Mouse (Mus musculus) urinary bladder, postnatal 36 days (tissue): Measurements from ENCODE around the gene Atp2a2.
A peak's percentile ranks its signal among the peaks of the same experiment; 100 is the strongest.

Experiments
- DNase-seq, 2 experiments: peaks; one replicate each; pipeline ENCODE4 v3.0.0; 2022; ENCODE audit warnings: low spot score in 2 of 2, mixed read lengths in 1 of 2

Gene Atp2a2

GRCm38 (mm10) chr5:122520254-122521129, 18.5 kb upstream of the Atp2a2 start:
- DNase-seq, result no peak

DNA sequence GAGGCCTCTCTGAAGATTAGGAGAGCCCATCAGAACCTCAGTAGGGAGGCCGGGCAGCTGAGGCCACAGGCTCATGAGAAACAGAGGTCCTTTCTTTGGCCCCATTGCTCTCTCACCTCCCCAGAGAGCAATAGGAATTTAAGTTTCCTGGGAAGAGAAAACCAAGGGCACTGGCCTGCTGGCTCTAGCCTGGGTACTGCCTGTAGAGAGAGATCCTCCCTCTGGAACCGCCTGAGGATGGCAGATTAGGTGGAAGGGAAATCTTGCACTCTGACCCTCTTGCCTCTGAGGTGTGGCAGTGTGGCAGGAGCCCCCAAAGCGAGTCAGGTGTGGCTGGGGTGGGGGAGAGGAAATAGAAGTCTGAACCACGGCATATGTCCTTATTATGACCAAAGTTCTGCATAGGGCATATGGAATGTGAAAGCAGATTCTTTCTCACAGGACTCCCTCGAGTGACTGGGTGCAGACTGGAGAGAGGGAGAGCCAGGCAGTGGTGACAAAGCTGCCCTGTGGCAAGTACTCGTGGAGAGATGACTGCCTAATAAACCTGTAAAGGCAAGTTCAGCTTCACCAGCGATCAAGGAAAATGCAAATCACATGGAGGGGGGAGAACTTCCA, 17.1 kb upstream of the Atp2a2 start:
- DNase-seq, result no peak

DNA sequence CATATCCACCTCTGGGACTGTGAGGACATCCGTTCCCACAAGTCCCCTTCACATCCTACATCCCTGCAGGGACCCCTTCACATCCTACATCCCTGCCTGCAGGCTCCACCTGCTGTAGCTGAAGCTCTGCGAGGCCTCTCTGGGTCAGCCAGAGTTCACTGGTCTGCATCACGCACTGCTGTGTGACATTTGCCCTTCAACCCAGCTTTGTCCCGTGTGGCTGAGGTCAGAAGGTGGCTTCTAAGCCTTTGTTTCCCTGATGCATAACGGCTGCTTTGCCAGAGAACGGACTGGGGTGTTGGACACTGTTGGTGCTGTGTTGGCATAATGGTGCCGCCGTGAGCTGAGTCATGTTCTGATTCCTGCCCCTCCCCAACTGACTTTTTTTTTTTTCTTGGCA, 16.2 kb upstream of the Atp2a2 start:
- DNase-seq, result no peak

DNA sequence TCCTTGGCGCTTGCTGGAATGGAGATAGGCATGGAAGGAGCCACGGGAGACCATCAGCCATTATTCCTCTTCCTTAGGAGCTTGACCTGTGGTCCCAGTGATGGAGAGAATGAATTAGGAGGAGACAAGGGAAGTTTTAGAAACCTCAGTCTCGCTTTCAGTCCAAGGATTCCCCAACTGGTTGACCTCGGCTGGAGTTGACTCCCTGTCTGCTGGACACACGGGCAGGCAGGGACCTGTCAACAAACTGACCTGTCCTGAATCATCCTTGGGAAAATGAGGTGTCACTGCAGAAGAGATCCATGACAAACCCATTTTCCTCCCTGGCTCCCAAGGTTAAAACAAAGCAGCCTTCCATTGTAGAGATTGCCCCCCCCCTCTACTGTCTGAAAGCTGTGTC, 14.9 kb upstream of the Atp2a2 start:
- DNase-seq, result no peak

- DNase-seq, result no peak
These were observed 14.2 kb upstream of the Atp2a2 start for GRCm38 (mm10) chr5:122516029-122516730.

GRCm38 (mm10) chr5:122514127-122514521, 12.1 kb upstream of the Atp2a2 start:
- no peak for DNase-seq

- DNase-seq, result no peak
These were observed 11.5 kb upstream of the Atp2a2 start for GRCm38 (mm10) chr5:122513421-122514126.

- DNase-seq, result no peak
These were observed 10.0 kb upstream of the Atp2a2 start for GRCm38 (mm10) chr5:122512011-122512410.

GRCm38 (mm10) chr5:122511405-122511804, 9.4 kb upstream of the Atp2a2 start:
- no peak for DNase-seq

GRCm38 (mm10) chr5:122510651-122511157, 8.7 kb upstream of the Atp2a2 start:
- no peak for DNase-seq

DNA sequence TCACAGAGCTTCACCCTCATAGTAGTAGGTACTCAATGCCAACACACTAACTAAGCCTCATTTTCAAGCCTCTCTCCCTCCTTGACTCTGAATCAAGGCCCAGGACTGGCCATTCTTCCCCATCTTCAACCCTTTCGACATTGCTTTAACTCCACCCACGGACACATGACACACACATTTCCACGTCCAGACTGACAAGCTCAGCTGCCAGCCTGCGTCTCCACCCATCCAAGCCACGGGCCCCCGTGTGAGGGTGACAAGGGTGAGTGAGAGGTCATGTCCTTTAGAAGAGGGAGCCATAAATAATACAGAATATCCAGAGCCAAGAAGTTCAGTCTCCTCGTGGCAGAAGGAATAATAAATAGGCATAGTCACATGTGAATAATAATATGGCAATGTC, 7.6 kb upstream of the Atp2a2 start:
- DNase-seq, result no peak

- no peak for DNase-seq
These were observed 6.9 kb upstream of the Atp2a2 start for GRCm38 (mm10) chr5:122508861-122509306.

DNA sequence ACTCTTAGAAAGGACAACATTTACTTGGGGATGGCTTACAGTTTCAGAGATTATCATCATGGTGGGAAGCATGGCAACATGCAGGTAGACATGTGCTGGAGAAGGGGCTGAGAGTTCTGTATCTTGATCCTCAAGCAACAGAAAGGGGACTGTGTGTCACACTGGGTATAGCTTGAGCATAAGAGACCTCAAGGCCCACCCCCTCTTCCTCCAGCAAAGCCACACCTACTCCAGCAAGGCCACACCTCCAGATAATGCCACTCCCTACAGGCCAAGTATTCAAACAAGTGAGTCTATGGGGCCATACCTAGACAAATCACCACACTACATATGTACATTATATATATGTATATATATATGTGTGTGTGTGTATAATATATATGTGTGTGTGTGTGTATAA, 5.4 kb upstream of the Atp2a2 start:
- DNase-seq, result no peak

GRCm38 (mm10) chr5:122506462-122506861, 4.4 kb upstream of the Atp2a2 start:
- no peak for DNase-seq

DNA sequence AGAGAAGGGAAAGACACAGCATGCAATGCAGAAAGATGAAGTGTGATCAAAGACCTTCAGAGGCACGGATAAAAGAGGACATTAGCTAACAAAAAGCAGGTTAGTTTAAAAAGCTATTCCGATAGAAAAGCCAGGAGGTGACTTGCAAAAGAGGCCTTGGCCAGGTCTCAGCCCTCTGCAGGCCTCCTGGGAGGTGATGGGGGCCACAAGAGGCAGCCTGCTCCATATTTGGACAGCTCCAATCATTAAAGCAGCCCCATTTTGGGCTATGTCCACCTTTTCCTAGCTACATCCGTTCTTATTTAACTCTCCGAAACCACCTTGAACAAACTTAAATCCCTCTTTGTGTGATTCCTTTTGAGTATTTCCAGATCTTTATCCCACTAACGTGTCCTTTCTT, 3.5 kb upstream of the Atp2a2 start:
- DNase-seq, result no peak

DNA sequence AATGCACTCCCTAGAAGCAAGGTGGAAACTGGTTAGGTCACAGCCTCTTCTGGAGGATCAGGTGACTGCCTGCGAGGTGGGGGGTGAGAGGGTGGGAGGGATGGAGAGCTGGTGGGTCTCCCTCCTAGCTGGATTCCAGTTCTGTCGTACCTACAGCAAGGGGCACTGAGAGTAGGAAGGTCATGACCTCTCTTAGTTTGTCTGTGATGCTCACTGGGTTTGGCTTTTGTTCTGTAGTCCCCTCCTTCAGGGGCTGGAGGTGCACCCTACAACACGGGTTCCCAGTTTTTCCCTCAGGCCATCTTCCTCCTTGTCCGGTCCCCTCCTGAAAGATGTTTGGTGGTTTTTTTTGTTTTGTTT, 1.7 kb upstream of the Atp2a2 start:
- DNase-seq, result no peak

- no peak for DNase-seq
These were observed 1.2 kb upstream of the Atp2a2 start for GRCm38 (mm10) chr5:122503015-122503759.

DNA sequence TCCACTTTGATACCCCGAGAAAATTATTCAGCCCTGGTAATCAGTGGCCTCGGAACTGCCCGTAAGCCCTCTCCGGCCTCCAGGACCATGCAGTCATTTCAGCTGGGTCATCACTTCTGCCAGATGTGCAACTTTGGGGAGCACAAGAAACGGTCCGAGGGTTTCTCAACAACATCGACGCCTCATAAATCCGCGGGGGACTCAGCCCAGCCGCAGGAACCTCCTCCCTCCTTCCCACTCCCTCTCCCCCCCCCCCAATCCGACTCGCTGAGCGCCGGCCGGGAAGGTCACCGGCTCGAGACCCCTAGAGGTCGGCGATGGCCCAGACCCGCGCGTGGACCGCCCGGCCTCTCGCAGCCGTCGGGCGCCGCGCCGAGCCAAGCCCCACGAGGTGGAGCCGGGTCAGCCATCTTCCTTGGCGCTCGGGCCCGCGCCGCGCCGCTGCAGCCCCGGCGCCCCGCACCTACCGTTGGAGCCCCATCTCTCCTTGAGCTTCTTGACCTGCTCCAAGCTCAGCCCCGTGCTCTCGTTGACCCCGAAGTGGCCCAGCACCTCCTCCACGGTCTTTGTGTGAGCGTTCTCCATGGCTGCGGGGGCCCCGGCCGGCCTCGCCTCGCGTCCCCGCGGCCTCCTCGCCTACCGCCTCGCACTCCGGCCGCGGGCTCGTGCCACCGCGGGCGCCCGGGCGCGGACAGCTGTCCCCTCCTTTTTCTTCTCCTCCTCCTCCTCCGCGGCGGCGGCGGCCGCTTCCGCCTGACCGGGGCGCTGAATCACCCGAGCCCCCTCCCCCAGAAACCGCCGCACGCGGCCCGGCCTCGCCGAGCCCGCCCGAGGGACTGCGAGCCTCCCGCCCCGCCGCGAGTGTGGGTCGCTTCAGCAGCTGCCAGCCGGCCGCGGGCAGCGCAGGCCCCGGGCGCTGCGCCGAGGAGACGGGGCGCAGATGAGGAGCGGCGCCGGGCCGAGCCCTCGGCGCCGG, 636 bp downstream of the Atp2a2 start:
- peak; percentile 48 to 61 for DNase-seq

GRCm38 (mm10) chr5:122500563-122500962, 1.5 kb downstream of the Atp2a2 start:
- DNase-seq, result no peak

DNA sequence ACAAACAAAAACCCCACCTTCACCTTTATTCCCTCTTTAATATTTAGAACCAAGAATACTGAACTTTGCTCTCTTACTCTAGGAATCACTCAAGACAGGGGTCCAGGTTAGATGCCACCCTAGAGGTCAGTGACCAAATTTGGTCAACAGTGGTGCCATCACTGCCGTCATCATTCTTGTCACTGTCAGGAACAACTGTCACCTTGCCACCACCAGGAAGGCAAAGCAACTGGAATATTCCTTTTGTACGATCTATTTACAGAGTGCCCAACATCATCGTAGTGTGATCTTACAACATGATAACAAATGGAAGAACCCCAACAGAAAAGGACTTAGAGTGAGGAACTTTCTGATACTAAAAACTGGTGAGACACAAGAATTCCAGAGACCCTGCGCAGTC, 1.9 kb downstream of the Atp2a2 start:
- DNase-seq, result no peak
